Mouse (Mus musculus): ENCODE results near the gene Inpp5a. TPM values are rescaled to one million over a fixed set of nuclear protein-coding genes. Genes with fewer than 3 reads are reported as not detected.
A peak's percentile ranks its signal among the peaks of the same experiment; 100 is the strongest.

The Inpp5a gene
- polyA plus RNA-seq, 1 experiment from 2014 or later = 23.0 TPM

DNA sequence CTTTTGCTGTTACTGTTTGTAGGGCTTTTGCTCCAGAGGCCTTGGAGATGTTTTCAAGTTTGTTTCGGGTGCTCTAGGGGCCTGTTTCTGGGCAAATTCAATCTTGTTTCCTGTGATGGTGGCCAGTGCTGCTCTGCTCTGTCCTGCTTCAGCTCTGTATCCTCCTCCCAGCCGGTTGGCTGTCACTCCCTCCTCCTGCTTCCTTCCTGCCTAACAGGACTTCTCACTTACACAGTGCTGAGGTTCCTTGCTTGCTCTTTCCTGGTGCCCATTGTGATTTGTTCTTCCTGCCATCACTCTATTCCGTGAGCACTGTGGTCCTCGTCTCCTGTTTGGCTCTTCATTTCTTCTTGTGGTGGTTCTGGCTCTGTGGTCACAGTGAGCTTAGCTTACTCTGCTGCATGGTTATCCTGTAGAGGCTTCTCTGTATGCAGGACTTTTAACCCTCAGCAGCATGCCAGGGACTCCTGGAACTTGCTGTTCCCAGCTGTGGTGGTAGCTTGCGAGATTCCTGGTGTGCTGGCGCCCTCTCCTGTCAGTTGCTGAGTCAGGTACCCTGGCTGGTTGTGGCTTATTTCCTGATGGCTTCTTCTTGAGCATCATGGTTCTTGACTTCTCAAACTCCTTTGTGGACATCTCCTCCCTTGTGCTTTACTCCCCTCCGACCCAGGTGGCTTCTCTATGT, 84.1 kb downstream of the Inpp5a start:
- DNase-seq (ENCODE audit: low spot score) (peak; percentile 88), ATAC-seq (ENCODE audit: insufficient number of reproducible peaks, low FRiP score, low TSS enrichment, low read depth) (peak; percentile 42; the same call in 1 of the 2 replicates)
- Histone ChIP-seq H3K4me3 (ENCODE audit: low read depth, low read length) (no peak overlapping the region), H3K4me2 (ENCODE audit: low read depth, severe bottlenecking) (no peak overlapping the region), H3K36me3 (ENCODE audit: control insufficient read depth, insufficient read depth, low read length) (no peaks in the 10 kb centered on the region), H3K27ac (replicated peaks; ENCODE audit: low read depth, low read length) (no peak overlapping the region), H3K9ac (ENCODE audit: low read length) (no peak overlapping the region), H3K9me3 (ENCODE audit: control insufficient read depth, low read length) (no peaks in the 10 kb centered on the region), H3K4me1 (ENCODE audit: control insufficient read depth, insufficient read depth, low read length) (peaks cover 5% of the 10 kb centered on the region; the same call in 1 of the 2 replicates), H3K27me3 (ENCODE audit: control insufficient read depth, insufficient read depth, low read length) (no peaks in the 10 kb centered on the region)
- 36% methylated on average over 7 of the region's 7 CpGs for WGBS

DNA sequence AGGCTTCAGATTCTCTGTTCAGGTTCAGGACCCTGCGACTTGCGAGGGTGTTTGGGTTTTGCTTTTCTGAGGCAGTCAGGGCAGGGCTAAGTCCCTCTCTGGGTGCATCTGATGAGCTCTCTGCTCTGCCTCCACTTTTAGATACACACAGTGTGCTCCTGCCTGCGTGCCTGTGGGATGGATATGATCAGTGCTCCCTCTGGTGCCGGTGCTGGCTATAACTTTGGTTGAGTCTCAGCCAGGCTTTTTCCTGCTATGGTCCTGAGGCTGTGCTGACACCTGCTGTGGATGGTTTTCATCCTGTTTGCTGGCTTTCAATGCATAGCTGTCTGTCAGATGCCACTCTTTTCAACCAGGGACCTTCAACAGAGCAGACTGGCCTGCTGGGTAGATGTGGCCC, 87.0 kb downstream of the Inpp5a start:
- Histone ChIP-seq H3K27me3 (ENCODE audit: control insufficient read depth, insufficient read depth, low read length) (no peaks in the 10 kb centered on the region), H3K4me1 (ENCODE audit: control insufficient read depth, insufficient read depth, low read length) (no peaks in the 10 kb centered on the region), H3K4me2 (ENCODE audit: low read depth, severe bottlenecking) (no peak overlapping the region), H3K36me3 (ENCODE audit: control insufficient read depth, insufficient read depth, low read length) (no peaks in the 10 kb centered on the region), H3K4me3 (ENCODE audit: low read depth, low read length) (no peak overlapping the region), H3K9me3 (ENCODE audit: control insufficient read depth, low read length) (no peaks in the 10 kb centered on the region), H3K9ac (ENCODE audit: low read length) (no peak overlapping the region; the same call in 1 of the 2 replicates), H3K27ac (replicated peaks; ENCODE audit: low read depth, low read length) (no peak overlapping the region)
- ATAC-seq (ENCODE audit: insufficient number of reproducible peaks, low FRiP score, low TSS enrichment, low read depth) (no peak), DNase-seq (ENCODE audit: low spot score) (no peak)
- 54% methylated on average over 4 of the region's 4 CpGs for WGBS

GRCm38 (mm10) chr7:139476700-139477099, 87.8 kb downstream of the Inpp5a start:
- H3K4me1 ChIP-seq (ENCODE audit: control insufficient read depth, insufficient read depth, low read length) = no peaks in the 10 kb centered on the region
- no peak overlapping the region for H3K9ac ChIP-seq (ENCODE audit: low read length)
- H3K27ac ChIP-seq (replicated peaks; ENCODE audit: low read depth, low read length) = no peak overlapping the region
- whole genome bisulfite sequencing = 65% methylated on average over 2 of the region's 2 CpGs
- no peak overlapping the region for H3K4me2 ChIP-seq (ENCODE audit: low read depth, severe bottlenecking)
- ATAC-seq (ENCODE audit: insufficient number of reproducible peaks, low FRiP score, low TSS enrichment, low read depth) (no peak), DNase-seq (ENCODE audit: low spot score) (no peak)
- no peak overlapping the region for H3K4me3 ChIP-seq (ENCODE audit: low read depth, low read length)
- no peaks in the 10 kb centered on the region for H3K27me3 ChIP-seq (ENCODE audit: control insufficient read depth, insufficient read depth, low read length)
- no peaks in the 10 kb centered on the region for H3K36me3 ChIP-seq (ENCODE audit: control insufficient read depth, insufficient read depth, low read length)
- H3K9me3 ChIP-seq (ENCODE audit: control insufficient read depth, low read length) = no peaks in the 10 kb centered on the region

DNA sequence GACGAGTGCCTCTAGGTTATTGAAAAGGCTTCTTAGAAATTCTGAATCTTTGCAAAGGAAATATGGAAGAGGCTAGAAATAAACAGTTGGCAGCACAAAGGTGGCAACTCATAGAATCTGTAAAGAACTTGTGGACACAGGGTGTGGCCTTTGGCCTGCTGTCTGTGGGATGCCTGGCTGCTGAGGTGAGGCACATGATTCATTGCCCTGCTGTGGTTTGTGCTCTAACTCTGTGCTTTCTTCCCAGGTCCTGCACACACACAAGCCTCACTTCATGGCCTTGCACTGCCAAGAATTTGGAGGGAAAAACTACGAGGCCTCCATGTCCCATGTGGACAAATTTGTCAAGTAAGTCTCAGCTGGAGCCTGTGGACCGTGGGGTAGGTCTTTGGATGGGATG, 88.8 kb downstream of the Inpp5a start:
- H3K9ac ChIP-seq (ENCODE audit: low read length) = no peak overlapping the region
- no peaks in the 10 kb centered on the region for H3K9me3 ChIP-seq (ENCODE audit: control insufficient read depth, low read length)
- H3K4me2 ChIP-seq (ENCODE audit: low read depth, severe bottlenecking) = no peak overlapping the region
- no peak overlapping the region for H3K27ac ChIP-seq (replicated peaks; ENCODE audit: low read depth, low read length)
- ATAC-seq (ENCODE audit: insufficient number of reproducible peaks, low FRiP score, low TSS enrichment, low read depth) (no peak), DNase-seq (ENCODE audit: low spot score) (no peak)
- 84% methylated on average over 3 of the region's 3 CpGs for WGBS
- H3K4me3 ChIP-seq (ENCODE audit: low read depth, low read length) = no peak overlapping the region
- no peaks in the 10 kb centered on the region for H3K4me1 ChIP-seq (ENCODE audit: control insufficient read depth, insufficient read depth, low read length)
- H3K36me3 ChIP-seq (ENCODE audit: control insufficient read depth, insufficient read depth, low read length) = no peaks in the 10 kb centered on the region
- H3K27me3 ChIP-seq (ENCODE audit: control insufficient read depth, insufficient read depth, low read length) = no peaks in the 10 kb centered on the region

- Histone ChIP-seq H3K4me3 (ENCODE audit: low read depth, low read length) (no peak overlapping the region), H3K4me1 (ENCODE audit: control insufficient read depth, insufficient read depth, low read length) (no peaks in the 10 kb centered on the region), H3K4me2 (ENCODE audit: low read depth, severe bottlenecking) (no peak overlapping the region), H3K27ac (replicated peaks; ENCODE audit: low read depth, low read length) (no peak overlapping the region), H3K9ac (ENCODE audit: low read length) (no peak overlapping the region), H3K36me3 (ENCODE audit: control insufficient read depth, insufficient read depth, low read length) (no peaks in the 10 kb centered on the region), H3K9me3 (ENCODE audit: control insufficient read depth, low read length) (no peaks in the 10 kb centered on the region), H3K27me3 (ENCODE audit: control insufficient read depth, insufficient read depth, low read length) (no peaks in the 10 kb centered on the region)
- WGBS = 85% methylated on average over 1 of the region's 1 CpGs
- DNase-seq (ENCODE audit: low spot score) = no peak
- ATAC-seq (ENCODE audit: insufficient number of reproducible peaks, low FRiP score, low TSS enrichment, low read depth) = no peak
These were observed 90.2 kb downstream of the Inpp5a start for GRCm38 (mm10) chr7:139479077-139479476.

- H3K36me3 ChIP-seq (ENCODE audit: control insufficient read depth, insufficient read depth, low read length) = no peaks in the 10 kb centered on the region
- ATAC-seq (ENCODE audit: insufficient number of reproducible peaks, low FRiP score, low TSS enrichment, low read depth) = no peak
- WGBS = 88% methylated on average over 6 of the region's 6 CpGs
- no peaks in the 10 kb centered on the region for H3K4me1 ChIP-seq (ENCODE audit: control insufficient read depth, insufficient read depth, low read length)
- H3K27ac ChIP-seq (replicated peaks; ENCODE audit: low read depth, low read length) = no peak overlapping the region
- H3K4me3 ChIP-seq (ENCODE audit: low read depth, low read length) = no peak overlapping the region
- H3K9me3 ChIP-seq (ENCODE audit: control insufficient read depth, low read length) = no peaks in the 10 kb centered on the region
- DNase-seq (ENCODE audit: low spot score) = no peak
- no peak overlapping the region for H3K9ac ChIP-seq (ENCODE audit: low read length)
- H3K27me3 ChIP-seq (ENCODE audit: control insufficient read depth, insufficient read depth, low read length) = no peaks in the 10 kb centered on the region
- no peak overlapping the region for H3K4me2 ChIP-seq (ENCODE audit: low read depth, severe bottlenecking)
These were observed 90.7 kb downstream of the Inpp5a start for GRCm38 (mm10) chr7:139479626-139480025.

- DNase-seq (ENCODE audit: low spot score) (peak; percentile 55), ATAC-seq (ENCODE audit: insufficient number of reproducible peaks, low FRiP score, low TSS enrichment, low read depth) (no peak)
- Histone ChIP-seq H3K4me3 (ENCODE audit: low read depth, low read length) (no peak overlapping the region), H3K4me2 (ENCODE audit: low read depth, severe bottlenecking) (no peak overlapping the region), H3K4me1 (ENCODE audit: control insufficient read depth, insufficient read depth, low read length) (0 out of 2 replicates have a peak, but pooled peaks cover 6% of the 10 kb centered on the region), H3K36me3 (ENCODE audit: control insufficient read depth, insufficient read depth, low read length) (no peaks in the 10 kb centered on the region), H3K27ac (replicated peaks; ENCODE audit: low read depth, low read length) (no peak overlapping the region), H3K27me3 (ENCODE audit: control insufficient read depth, insufficient read depth, low read length) (peaks cover 19% of the 10 kb centered on the region), H3K9ac (ENCODE audit: low read length) (no peak overlapping the region), H3K9me3 (ENCODE audit: control insufficient read depth, low read length) (no peaks in the 10 kb centered on the region)
- 66% methylated on average over 9 of the region's 9 CpGs for WGBS
These were observed 95.5 kb downstream of the Inpp5a start for GRCm38 (mm10) chr7:139484206-139484955.

- no peak for DNase-seq (ENCODE audit: low spot score)
- Histone ChIP-seq H3K9ac (ENCODE audit: low read length) (no peak overlapping the region), H3K36me3 (ENCODE audit: control insufficient read depth, insufficient read depth, low read length) (no peaks in the 10 kb centered on the region), H3K4me3 (ENCODE audit: low read depth, low read length) (no peak overlapping the region), H3K4me2 (ENCODE audit: low read depth, severe bottlenecking) (no peak overlapping the region), H3K27me3 (ENCODE audit: control insufficient read depth, insufficient read depth, low read length) (peaks cover 28% of the 10 kb centered on the region), H3K27ac (replicated peaks; ENCODE audit: low read depth, low read length) (no peak overlapping the region), H3K4me1 (ENCODE audit: control insufficient read depth, insufficient read depth, low read length) (0 out of 2 replicates have a peak, but pooled peaks cover 6% of the 10 kb centered on the region), H3K9me3 (ENCODE audit: control insufficient read depth, low read length) (no peaks in the 10 kb centered on the region)
- WGBS = 75% methylated on average over 3 of the region's 3 CpGs
- ATAC-seq (ENCODE audit: insufficient number of reproducible peaks, low FRiP score, low TSS enrichment, low read depth) = no peak
These were observed 100.9 kb downstream of the Inpp5a start for GRCm38 (mm10) chr7:139489721-139490211.
